Mouse (Mus musculus) olfactory bulb, adult 2 months (tissue): ENCODE results near the gene Gpr55. TPM values are rescaled to one million over a fixed set of nuclear protein-coding genes. Genes with fewer than 3 reads are reported as not detected.

ENCODE experiments used
- H3K27ac ChIP-seq: fragments of 200-500 bp; 2 replicates; pipeline ENCODE4 v1.5.1; 2012; ENCODE audit warnings: low read depth, low read length; ENCODE audit not compliant: insufficient read depth
- H3K4me1 ChIP-seq: fragments of 200-500 bp; 2 replicates; pipeline ENCODE4 v1.6.1; 2012; ENCODE audit warnings: low read length; ENCODE audit not compliant: control insufficient read depth, insufficient read depth
- H3K4me3 ChIP-seq: fragments of 200-500 bp; 2 replicates; pipeline ENCODE4 v1.5.1; 2012; ENCODE audit warnings: mild to moderate bottlenecking, low read depth, low read length, moderate library complexity; ENCODE audit not compliant: insufficient read depth
- CTCF ChIP-seq: fragments of 200-500 bp; IDR thresholded peaks from 2 replicates; pipeline ENCODE4 v1.5.1; 2012; ENCODE audit warnings: low read depth, mild to moderate bottlenecking, low read length, moderate library complexity; ENCODE audit not compliant: insufficient read depth
- POLR2A ChIP-seq: fragments of 200-500 bp; IDR thresholded peaks from 2 replicates; pipeline ENCODE4 v1.6.1; 2012; ENCODE audit warnings: mild to moderate bottlenecking, low read depth, low read length, moderate library complexity; ENCODE audit not compliant: insufficient read depth
- WGBS: fragments of 180-500 bp; shearing (Covaris S2); methylation state at CpG from one replicate; pipeline ENCODE4 v1.1.7; 2018; 5-methylcytosine and 5-hydroxymethylcytosine counted together
- polyA plus RNA-seq: library from polyadenylated mRNA; stranded (reverse); fragments of >200 nt; gene quantifications from 2 replicates; pipeline ENCODE4 v1.2.4, GENCODE M21; 2012; ENCODE audit warnings: low replicate concordance; ENCODE audit not compliant: missing spikeins, insufficient read depth, insufficient read length

Gene Gpr55
- polyA plus RNA-seq, 1 experiment = not detected

GRCm38 (mm10) chr1:85896110-85896509, 64.7 kb downstream of the Gpr55 start:
- TF ChIP-seq CTCF (no peak), POLR2A (no peak)
- WGBS = 29% methylated on average over 5 of the region's 5 CpGs

GRCm38 (mm10) chr1:85895391-85895837, 65.4 kb downstream of the Gpr55 start:
- Histone ChIP-seq H3K27ac (peak overlapping the region; percentile 76), H3K4me3 (peak overlapping the region; percentile 64), H3K4me1 (peaks cover 34% of the 10 kb centered on the region)
- TF ChIP-seq CTCF (peak; percentile 65; the same call in 1 of the 2 replicates), POLR2A (no peak)
- 2% methylated on average over 15 of the region's 15 CpGs for WGBS

More at GRCm38 (mm10) chr1:85896110-85896509, 64.7 kb downstream of the Gpr55 start:
- peak overlapping the region; percentile 76 for H3K27ac ChIP-seq
- H3K4me3 ChIP-seq = peak overlapping the region; percentile 64
- peaks cover 41% of the 10 kb centered on the region for H3K4me1 ChIP-seq

- H3K27ac ChIP-seq = peak overlapping the region; percentile 76
- peak overlapping the region; percentile 64 for H3K4me3 ChIP-seq
- under 1% methylated on average over 30 of the region's 30 CpGs for WGBS
- TF ChIP-seq CTCF = no peak
- TF ChIP-seq POLR2A = no peak
- peaks cover 30% of the 10 kb centered on the region for H3K4me1 ChIP-seq
Observed at GRCm38 (mm10) chr1:85894748-85895360, 66.0 kb downstream of the Gpr55 start.

- H3K4me3 ChIP-seq = peak within 1 kb of the TSS; percentile 64
- under 1% methylated on average over 35 of the region's 35 CpGs for WGBS
- TF ChIP-seq CTCF = no peak
- TF ChIP-seq POLR2A = 0 out of 2 replicates have a peak, but pooled peaks have one; percentile 55
Observed at GRCm38 (mm10) chr1:85894231-85894747, 66.5 kb downstream of the Gpr55 start, which contains the start of gene Itm2c. TSS of gene Itm2c (plus strand) at chr1:85894281.

More at GRCm38 (mm10) chr1:85894231-85894747, 66.5 kb downstream of the Gpr55 start, which contains the start of gene Itm2c:
- Histone ChIP-seq H3K4me1 (peaks cover 25% of the 10 kb centered on the region), H3K27ac (peak within 1 kb of the TSS; percentile 76)

Other genes starting within 250 kb of the Gpr55 start
- gene A630001G21Rik, start 182.4 kb downstream of the Gpr55 start, polyA plus RNA-seq = not detected in 2 replicates
- 256 TPM in 1 of 2 replicates, not detected in the other for gene Cab39, start 167.6 kb downstream of the Gpr55 start, polyA plus RNA-seq
- gene Itm2c, start 66.7 kb downstream of the Gpr55 start, polyA plus RNA-seq = not detected in 2 replicates
- not detected in 2 replicates for gene 4933407L21Rik, start 32.5 kb downstream of the Gpr55 start, polyA plus RNA-seq
- gene Spata3, start 55.8 kb upstream of the Gpr55 start, polyA plus RNA-seq = not detected in 2 replicates
- not detected in 2 replicates for gene 2810459M11Rik, start 84.9 kb upstream of the Gpr55 start, polyA plus RNA-seq
- gene Psmd1, start 103.4 kb upstream of the Gpr55 start, polyA plus RNA-seq = 97.9 TPM in 1 of 2 replicates, not detected in the other
- not detected in 2 replicates for gene Htr2b, start 151.0 kb upstream of the Gpr55 start, polyA plus RNA-seq
- gene Gm21972, start 172.6 kb upstream of the Gpr55 start, polyA plus RNA-seq = not detected in 2 replicates
- not detected in 2 replicates for gene Armc9, start 193.8 kb upstream of the Gpr55 start, polyA plus RNA-seq